Mouse (Mus musculus): Measurements from ENCODE around the gene Tmem28. TPM values are rescaled to one million over a fixed set of nuclear protein-coding genes. Genes with fewer than 3 reads are reported as not detected.

Tmem28 gene
- polyA plus RNA-seq (2014; fragmentation: Nextera tagmentation; extraction: Ambion mirVana) = 0.11 and 0.15 TPM in 2 replicates

- H3K4me1 ChIP-seq (replicated peaks; ENCODE audit: control insufficient read depth, insufficient read depth, low read length) = no peaks in the 10 kb centered on the region
- no peaks in the 10 kb centered on the region for H3K36me3 ChIP-seq (ENCODE audit: control insufficient read depth, insufficient read depth, low read length)
- peak within 1 kb of the TSS; percentile 44 for H3K4me3 ChIP-seq (ENCODE audit: low read depth, low read length)
- H3K27ac ChIP-seq (ENCODE audit: low read depth) = no peak within 1 kb of the TSS
- H3K27me3 ChIP-seq (replicated peaks; ENCODE audit: control insufficient read depth, insufficient read depth, low read length) = peaks cover 53% of the 10 kb centered on the region
- WGBS = 16% methylated on average over 52 of the region's 82 CpGs
- no peak for ATAC-seq (replicated peaks; ENCODE audit: low FRiP score, low TSS enrichment, low read depth)
- H3K9me3 ChIP-seq (ENCODE audit: control insufficient read depth, low read length) = peaks cover 4% of the 10 kb centered on the region; the same call in 1 of the 2 replicates
- peak within 1 kb of the TSS; percentile 53 for H3K4me2 ChIP-seq (ENCODE audit: low read length)
- H3K9ac ChIP-seq (ENCODE audit: low read length) = no peak within 1 kb of the TSS
- DNase-seq (ENCODE audit: low spot score) = no peak
These were observed at the start of gene Tmem28 for GRCm38 (mm10) chrX:99820790-99821395. Tmem28 (plus strand) TSS chrX:99821021.

DNA sequence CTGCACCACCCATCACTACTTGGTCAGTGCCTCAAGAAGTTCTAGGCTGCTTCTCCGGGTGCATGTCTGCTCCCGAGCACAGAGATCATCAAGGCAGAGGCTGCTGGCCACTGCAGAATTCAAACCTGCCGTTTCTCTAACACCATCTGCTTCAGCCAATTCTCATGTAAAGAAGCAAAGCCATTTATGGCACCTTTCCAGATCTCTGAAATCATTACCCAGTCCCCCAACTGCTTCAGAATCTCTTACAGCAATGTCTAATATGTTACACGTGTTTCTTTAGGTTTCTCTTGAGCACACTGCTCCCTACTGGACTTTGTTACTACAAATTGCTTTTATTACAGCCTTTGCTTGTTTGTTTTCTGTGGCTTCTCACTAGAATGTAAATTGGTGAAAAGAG, 40.5 kb upstream of the Tmem28 start:
- WGBS = 64% methylated on average over 4 of the region's 4 CpGs
- Histone ChIP-seq H3K4me1 (replicated peaks; ENCODE audit: control insufficient read depth, insufficient read depth, low read length) (no peaks in the 10 kb centered on the region), H3K27ac (ENCODE audit: low read depth) (no peak overlapping the region), H3K27me3 (replicated peaks; ENCODE audit: control insufficient read depth, insufficient read depth, low read length) (peaks cover 2% of the 10 kb centered on the region; the same call in 1 of the 2 replicates), H3K36me3 (ENCODE audit: control insufficient read depth, insufficient read depth, low read length) (no peaks in the 10 kb centered on the region), H3K9ac (ENCODE audit: low read length) (no peak overlapping the region), H3K4me3 (ENCODE audit: low read depth, low read length) (no peak overlapping the region), H3K9me3 (ENCODE audit: control insufficient read depth, low read length) (no peaks in the 10 kb centered on the region), H3K4me2 (ENCODE audit: low read length) (no peak overlapping the region)
- ATAC-seq (replicated peaks; ENCODE audit: low FRiP score, low TSS enrichment, low read depth) (no peak), DNase-seq (ENCODE audit: low spot score) (no peak)

- no peak overlapping the region for H3K4me2 ChIP-seq (ENCODE audit: low read length)
- no peaks in the 10 kb centered on the region for H3K9me3 ChIP-seq (ENCODE audit: control insufficient read depth, low read length)
- no peak overlapping the region for H3K9ac ChIP-seq (ENCODE audit: low read length)
- H3K4me1 ChIP-seq (replicated peaks; ENCODE audit: control insufficient read depth, insufficient read depth, low read length) = no peaks in the 10 kb centered on the region
- no peaks in the 10 kb centered on the region for H3K36me3 ChIP-seq (ENCODE audit: control insufficient read depth, insufficient read depth, low read length)
- H3K4me3 ChIP-seq (ENCODE audit: low read depth, low read length) = no peak overlapping the region
- H3K27ac ChIP-seq (ENCODE audit: low read depth) = no peak overlapping the region
- 27% methylated on average over 1 of the region's 1 CpGs for WGBS
- DNase-seq (ENCODE audit: low spot score) = no peak
- ATAC-seq (replicated peaks; ENCODE audit: low FRiP score, low TSS enrichment, low read depth) = no peak
- peaks cover 16% of the 10 kb centered on the region; the same call in 1 of the 2 replicates for H3K27me3 ChIP-seq (replicated peaks; ENCODE audit: control insufficient read depth, insufficient read depth, low read length)
These were observed 12.4 kb upstream of the Tmem28 start for GRCm38 (mm10) chrX:99808375-99808774.

- peaks cover 53% of the 10 kb centered on the region for H3K27me3 ChIP-seq (replicated peaks; ENCODE audit: control insufficient read depth, insufficient read depth, low read length)
- peak; percentile 83 for ATAC-seq (replicated peaks; ENCODE audit: low FRiP score, low TSS enrichment, low read depth)
These were observed 1.4 kb upstream of the Tmem28 start for GRCm38 (mm10) chrX:99819395-99819935.

DNA sequence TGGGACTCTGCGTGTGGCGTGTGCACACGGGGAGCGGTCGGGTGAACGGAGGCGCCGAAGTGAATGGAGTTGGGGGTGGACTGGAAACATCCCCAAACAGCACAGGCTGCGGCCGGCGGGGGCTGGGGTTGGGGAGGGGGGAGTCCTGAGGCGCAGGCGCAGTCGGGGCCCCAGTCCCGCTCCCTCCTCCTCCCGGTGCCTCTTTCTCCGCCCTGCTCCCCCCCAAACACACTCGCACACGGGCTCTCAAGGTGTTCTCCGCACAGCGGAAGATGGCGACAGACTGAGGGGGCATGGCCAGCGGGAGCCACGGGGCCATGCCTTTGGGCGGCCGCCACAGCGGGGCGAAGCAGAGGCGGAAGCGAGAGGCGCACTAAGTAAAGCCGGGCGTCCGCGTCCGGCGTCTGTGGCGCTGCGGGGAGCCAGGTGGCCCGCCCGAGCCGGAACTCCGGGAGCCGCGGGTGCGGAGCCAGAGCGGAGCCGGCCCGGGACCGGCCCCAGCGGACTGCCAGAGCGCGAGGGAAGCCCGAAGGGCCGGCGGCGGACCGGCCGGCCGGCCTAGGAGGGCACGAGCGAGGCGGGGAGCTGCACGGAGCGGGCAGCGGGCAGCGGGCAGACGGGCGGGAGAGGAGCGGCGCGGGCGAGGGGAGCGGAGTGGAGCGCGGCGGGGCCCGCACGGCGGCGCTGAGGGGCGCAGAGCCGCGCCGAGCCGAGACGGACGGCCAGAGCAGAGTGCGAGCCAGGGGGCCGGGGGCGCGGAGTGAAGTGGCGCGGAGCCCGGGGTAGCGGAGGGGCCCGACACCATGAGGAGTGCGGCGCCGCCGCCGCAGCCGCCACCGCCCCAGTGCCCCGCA, 658 bp upstream of the Tmem28 start:
- ATAC-seq (replicated peaks; ENCODE audit: low FRiP score, low TSS enrichment, low read depth) = peak; percentile 83
- peak; percentile 60 for DNase-seq (ENCODE audit: low spot score)
- Histone ChIP-seq H3K4me2 (ENCODE audit: low read length) (peak overlapping the region; percentile 53), H3K36me3 (ENCODE audit: control insufficient read depth, insufficient read depth, low read length) (no peaks in the 10 kb centered on the region), H3K4me3 (ENCODE audit: low read depth, low read length) (peak overlapping the region; percentile 44), H3K27me3 (replicated peaks; ENCODE audit: control insufficient read depth, insufficient read depth, low read length) (peaks cover 53% of the 10 kb centered on the region), H3K4me1 (replicated peaks; ENCODE audit: control insufficient read depth, insufficient read depth, low read length) (no peaks in the 10 kb centered on the region), H3K27ac (ENCODE audit: low read depth) (no peak overlapping the region), H3K9ac (ENCODE audit: low read length) (no peak overlapping the region), H3K9me3 (ENCODE audit: control insufficient read depth, low read length) (peaks cover 4% of the 10 kb centered on the region; the same call in 1 of the 2 replicates)
- WGBS = 18% methylated on average over 38 of the region's 105 CpGs

More at GRCm38 (mm10) chrX:99819395-99819935, 1.4 kb upstream of the Tmem28 start:
- peak overlapping the region; percentile 53 for H3K4me2 ChIP-seq (ENCODE audit: low read length)
- H3K4me1 ChIP-seq (replicated peaks; ENCODE audit: control insufficient read depth, insufficient read depth, low read length) = no peaks in the 10 kb centered on the region
- no peaks in the 10 kb centered on the region for H3K36me3 ChIP-seq (ENCODE audit: control insufficient read depth, insufficient read depth, low read length)
- DNase-seq (ENCODE audit: low spot score) = peak; percentile 86
- no peak overlapping the region for H3K9ac ChIP-seq (ENCODE audit: low read length)
- H3K27ac ChIP-seq (ENCODE audit: low read depth) = no peak overlapping the region
- 17% methylated on average over 21 of the region's 22 CpGs for WGBS
- peaks cover 4% of the 10 kb centered on the region; the same call in 1 of the 2 replicates for H3K9me3 ChIP-seq (ENCODE audit: control insufficient read depth, low read length)
- peak overlapping the region; percentile 44 for H3K4me3 ChIP-seq (ENCODE audit: low read depth, low read length)

- Histone ChIP-seq H3K4me1 (replicated peaks; ENCODE audit: control insufficient read depth, insufficient read depth, low read length) (no peaks in the 10 kb centered on the region), H3K27ac (ENCODE audit: low read depth) (no peak overlapping the region), H3K9me3 (ENCODE audit: control insufficient read depth, low read length) (no peaks in the 10 kb centered on the region), H3K36me3 (ENCODE audit: control insufficient read depth, insufficient read depth, low read length) (no peaks in the 10 kb centered on the region), H3K4me3 (ENCODE audit: low read depth, low read length) (no peak overlapping the region), H3K4me2 (ENCODE audit: low read length) (no peak overlapping the region), H3K27me3 (replicated peaks; ENCODE audit: control insufficient read depth, insufficient read depth, low read length) (0 out of 2 replicates have a peak, but pooled peaks cover 5% of the 10 kb centered on the region), H3K9ac (ENCODE audit: low read length) (no peak overlapping the region)
- DNase-seq (ENCODE audit: low spot score) (no peak), ATAC-seq (replicated peaks; ENCODE audit: low FRiP score, low TSS enrichment, low read depth) (no peak)
- WGBS = 16% methylated on average over 2 of the region's 2 CpGs
These were observed 21.3 kb downstream of the Tmem28 start for GRCm38 (mm10) chrX:99842090-99842489.

DNA sequence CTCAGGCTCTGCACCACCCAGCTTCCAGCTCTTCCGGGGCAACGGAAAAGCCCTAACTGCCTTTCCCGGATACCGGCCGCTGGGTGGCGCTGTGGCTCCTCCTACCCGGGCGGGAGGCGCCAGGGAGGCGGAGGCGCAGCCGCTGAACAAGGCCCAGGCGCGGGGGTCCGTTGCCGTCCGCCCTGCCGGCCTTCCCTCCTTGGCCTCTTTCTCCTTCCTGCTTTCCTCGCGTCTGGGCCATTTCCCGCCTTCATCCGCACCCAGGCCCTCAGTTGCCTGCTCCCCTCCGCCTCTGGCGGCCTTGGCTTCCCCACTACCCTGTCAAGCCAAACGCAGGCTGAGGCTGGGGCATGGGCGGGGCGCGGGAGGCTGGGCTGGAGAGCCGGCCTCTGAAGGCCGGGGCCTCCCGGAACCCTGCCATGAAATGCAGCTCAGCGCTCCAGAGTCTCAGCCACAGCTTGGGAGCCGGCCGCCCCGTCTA, 32.5 kb downstream of the Tmem28 start:
- Histone ChIP-seq H3K4me3 (ENCODE audit: low read depth, low read length) (peak overlapping the region; percentile 24), H3K36me3 (ENCODE audit: control insufficient read depth, insufficient read depth, low read length) (no peaks in the 10 kb centered on the region), H3K9me3 (ENCODE audit: control insufficient read depth, low read length) (no peaks in the 10 kb centered on the region), H3K27ac (ENCODE audit: low read depth) (no peak overlapping the region), H3K9ac (ENCODE audit: low read length) (peak overlapping the region; percentile 30; the same call in 1 of the 2 replicates), H3K4me1 (replicated peaks; ENCODE audit: control insufficient read depth, insufficient read depth, low read length) (no peaks in the 10 kb centered on the region), H3K4me2 (ENCODE audit: low read length) (peak overlapping the region; percentile 44), H3K27me3 (replicated peaks; ENCODE audit: control insufficient read depth, insufficient read depth, low read length) (peaks cover 9% of the 10 kb centered on the region; the same call in 1 of the 2 replicates)
- DNase-seq (ENCODE audit: low spot score) (peak; percentile 79), ATAC-seq (replicated peaks; ENCODE audit: low FRiP score, low TSS enrichment, low read depth) (peak; percentile 85)
- WGBS = 10% methylated on average over 34 of the region's 35 CpGs

- ATAC-seq (replicated peaks; ENCODE audit: low FRiP score, low TSS enrichment, low read depth) = 0 out of 2 replicates have a peak, but pooled peaks have one; percentile 15
- Histone ChIP-seq H3K27ac (ENCODE audit: low read depth) (no peak overlapping the region), H3K4me3 (ENCODE audit: low read depth, low read length) (peak overlapping the region; percentile 24; the same call in 1 of the 2 replicates), H3K36me3 (ENCODE audit: control insufficient read depth, insufficient read depth, low read length) (no peaks in the 10 kb centered on the region), H3K9ac (ENCODE audit: low read length) (no peak overlapping the region), H3K4me1 (replicated peaks; ENCODE audit: control insufficient read depth, insufficient read depth, low read length) (no peaks in the 10 kb centered on the region), H3K9me3 (ENCODE audit: control insufficient read depth, low read length) (no peaks in the 10 kb centered on the region), H3K27me3 (replicated peaks; ENCODE audit: control insufficient read depth, insufficient read depth, low read length) (peaks cover 9% of the 10 kb centered on the region; the same call in 1 of the 2 replicates), H3K4me2 (ENCODE audit: low read length) (peak overlapping the region; percentile 44)
- no peak for DNase-seq (ENCODE audit: low spot score)
- 43% methylated on average over 3 of the region's 3 CpGs for WGBS
These were observed 33.0 kb downstream of the Tmem28 start for GRCm38 (mm10) chrX:99853834-99854233.
